Mouse (Mus musculus) urinary bladder, adult 18-20 months (tissue): ENCODE results near the gene Akr1c6.
"Not testable (repeated sequence)": the region's sequence is repeated elsewhere in the genome, so short reads cannot be mapped to it uniquely, and the experiment has no call there.

Source experiments
- DNase-seq, 2 experiments: peaks; one replicate each; pipeline ENCODE4 v3.0.0; 2022; ENCODE audit warnings: low spot score in 2 of 2, mixed read lengths in 2 of 2

Akr1c6 gene

DNA sequence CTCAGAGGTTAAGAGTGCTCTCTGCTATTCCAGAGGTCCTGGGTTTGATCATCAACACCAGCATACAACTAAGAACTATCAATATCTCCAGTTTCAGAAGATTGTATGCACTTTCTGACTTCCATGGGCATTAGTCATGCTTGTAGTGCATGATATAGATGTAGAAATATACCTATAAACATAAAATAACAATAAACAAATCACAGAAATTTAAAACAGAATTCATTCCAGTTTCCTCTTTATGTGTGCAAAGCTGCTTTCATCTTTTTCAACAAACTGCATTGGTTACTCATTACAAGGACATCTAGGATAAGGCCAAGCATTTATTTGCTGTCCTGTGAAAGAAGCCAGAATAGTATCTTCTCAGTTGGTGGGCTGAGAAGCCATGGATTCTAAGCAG lies at the start of gene Akr1c6:
TSS of gene Akr1c6 (plus strand) at position 301 of the 400 bp plus-strand sequence.
- no peak for DNase-seq

DNA sequence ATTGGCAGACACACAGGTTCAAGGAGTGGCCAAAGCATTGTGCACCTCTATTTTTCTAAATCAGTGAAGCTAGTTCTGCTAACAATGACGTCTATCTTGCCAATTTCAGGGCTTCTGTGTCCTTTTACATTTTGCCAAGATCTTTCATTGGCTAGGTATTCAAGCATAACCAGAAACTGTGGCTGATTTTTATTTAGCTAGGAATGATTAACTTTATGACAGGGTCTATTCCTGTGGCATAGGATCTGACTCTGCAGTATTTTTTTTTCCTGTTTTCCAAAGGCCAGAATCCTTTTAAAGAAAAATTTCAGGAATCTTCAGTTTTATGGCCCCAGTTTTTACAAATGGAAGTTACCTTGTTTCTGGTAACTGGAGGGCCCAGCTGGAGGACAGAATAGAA lies 49.2 kb upstream of the Akr1c6 start:
- DNase-seq = no peak

DNA sequence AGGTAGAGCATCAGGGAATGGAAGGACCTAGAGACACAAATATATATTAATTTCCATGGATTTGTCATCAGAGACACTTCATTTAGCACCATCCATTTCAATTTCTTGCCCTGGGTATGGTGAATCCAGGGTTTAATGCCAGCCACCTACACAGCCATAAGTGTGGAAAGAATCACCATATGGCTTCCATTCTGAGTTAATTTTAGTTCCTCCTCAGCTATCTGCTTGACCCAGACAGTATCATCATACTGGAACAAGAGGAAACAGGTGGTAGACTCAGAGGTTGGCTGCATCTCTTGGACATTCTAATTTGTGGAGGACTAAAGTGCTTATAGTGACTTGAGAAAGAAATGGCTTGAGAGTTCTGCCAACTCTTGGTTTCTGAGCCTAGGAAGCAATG lies 48.6 kb upstream of the Akr1c6 start:
- DNase-seq = no peak

DNA sequence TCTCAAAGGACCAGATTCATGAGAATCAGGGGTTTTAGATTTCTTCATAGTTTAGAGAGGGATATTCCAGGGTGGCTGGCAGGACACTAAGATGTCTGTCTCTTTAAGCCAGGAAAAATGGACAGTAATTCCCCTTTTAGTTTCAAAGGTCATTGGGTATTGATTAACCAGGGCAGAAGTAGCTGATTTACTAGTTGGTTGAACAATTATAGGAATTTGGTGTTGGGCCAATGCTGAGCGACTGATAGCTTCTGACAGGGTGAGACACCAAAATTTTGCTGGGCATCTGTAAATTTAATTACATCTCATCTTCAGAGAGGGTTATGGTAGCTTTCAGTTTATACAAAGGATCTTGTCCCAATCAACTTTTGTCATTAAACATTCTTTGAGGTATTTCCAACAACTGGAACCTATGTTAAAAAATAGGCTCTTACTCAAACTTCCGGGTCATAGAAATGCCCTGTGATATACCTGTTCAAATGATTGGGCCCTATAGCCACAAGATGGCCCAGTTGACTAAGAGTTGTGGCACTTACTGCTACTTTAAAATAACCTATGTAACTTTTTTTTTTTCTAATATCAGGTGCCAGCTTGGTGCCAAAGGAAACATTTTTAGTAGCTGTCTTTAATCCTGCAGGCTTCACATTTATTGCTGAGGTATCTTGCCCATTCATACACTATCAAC lies 45.2 kb upstream of the Akr1c6 start:
- DNase-seq = no peak

DNA sequence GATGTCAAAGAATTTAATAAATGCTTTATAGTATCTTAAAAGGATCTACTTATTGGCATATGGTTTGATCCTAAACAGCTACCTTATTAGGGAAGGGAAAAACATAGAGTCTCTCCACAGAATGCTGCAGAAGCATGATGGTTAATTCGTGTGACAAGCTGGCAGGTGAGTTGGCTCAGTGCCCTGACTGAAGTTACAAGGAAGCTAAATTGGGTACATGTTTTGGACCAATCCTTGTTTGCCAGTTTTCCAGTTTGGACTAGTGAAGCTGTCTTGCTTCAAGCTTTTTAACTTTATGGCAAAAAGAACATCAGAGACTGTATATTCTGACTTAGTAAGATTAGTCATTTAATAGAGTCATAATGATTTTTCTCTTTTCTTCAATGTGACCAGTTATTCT lies 33.7 kb upstream of the Akr1c6 start:
- DNase-seq = not testable (repeated sequence)

DNA sequence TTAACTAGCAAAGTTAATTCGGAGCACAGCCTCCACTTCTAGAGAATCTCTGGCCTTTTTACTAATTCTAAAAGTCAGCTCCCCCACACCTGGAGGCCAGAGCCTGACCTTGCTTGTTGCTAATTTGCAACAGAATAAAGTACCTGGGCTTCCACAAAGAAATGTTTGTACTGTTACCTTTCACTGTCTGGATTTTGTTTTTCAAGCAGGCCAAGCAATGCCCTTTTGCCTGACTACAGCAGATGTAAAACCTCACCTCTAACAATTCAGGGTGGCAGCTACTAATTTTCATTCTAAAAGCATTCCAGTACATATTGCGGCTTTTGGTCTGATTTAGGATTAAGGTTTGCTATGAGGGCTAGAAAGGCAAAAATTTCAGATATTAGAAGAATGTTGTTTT lies 33.3 kb upstream of the Akr1c6 start:
- no peak for DNase-seq

DNA sequence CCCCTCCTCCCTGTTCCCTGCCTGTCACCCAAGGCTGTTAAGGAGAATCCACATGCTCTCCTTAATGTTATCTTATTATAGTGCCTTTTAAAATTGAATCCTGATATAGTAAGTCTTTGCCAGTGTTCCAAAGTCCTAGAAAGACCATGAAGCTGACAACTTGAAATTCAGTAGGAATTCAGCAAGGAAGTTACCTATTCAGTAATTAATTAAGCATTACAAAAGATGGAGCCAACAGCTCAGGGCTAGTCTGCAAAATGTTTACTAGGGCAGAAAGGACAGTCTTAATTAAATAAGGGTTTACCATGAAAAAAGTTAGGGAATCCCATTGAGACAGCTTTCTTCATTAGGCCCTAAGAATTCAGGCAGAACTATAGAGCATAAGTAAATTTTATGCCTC lies 31.9 kb upstream of the Akr1c6 start:
- DNase-seq = no peak

DNA sequence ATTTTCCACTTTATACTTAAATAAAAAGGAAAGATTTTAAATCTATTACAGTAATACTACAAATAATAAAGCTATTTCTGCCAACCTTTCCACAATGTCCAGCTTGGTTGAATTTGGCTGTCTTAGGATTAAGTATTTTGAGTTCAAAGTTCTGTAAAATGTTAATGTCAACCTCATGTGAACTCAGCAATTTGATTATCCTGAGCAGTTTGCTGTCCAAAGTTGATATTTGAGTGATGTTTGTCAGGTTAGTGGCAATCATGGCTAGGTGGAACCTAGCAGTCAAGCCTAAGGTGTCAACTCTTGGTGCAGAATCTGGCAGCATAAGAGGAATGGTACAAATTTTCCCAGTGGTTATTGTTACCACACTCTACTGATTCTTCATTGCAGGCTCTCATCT lies 29.4 kb upstream of the Akr1c6 start:
- DNase-seq = no peak

DNA sequence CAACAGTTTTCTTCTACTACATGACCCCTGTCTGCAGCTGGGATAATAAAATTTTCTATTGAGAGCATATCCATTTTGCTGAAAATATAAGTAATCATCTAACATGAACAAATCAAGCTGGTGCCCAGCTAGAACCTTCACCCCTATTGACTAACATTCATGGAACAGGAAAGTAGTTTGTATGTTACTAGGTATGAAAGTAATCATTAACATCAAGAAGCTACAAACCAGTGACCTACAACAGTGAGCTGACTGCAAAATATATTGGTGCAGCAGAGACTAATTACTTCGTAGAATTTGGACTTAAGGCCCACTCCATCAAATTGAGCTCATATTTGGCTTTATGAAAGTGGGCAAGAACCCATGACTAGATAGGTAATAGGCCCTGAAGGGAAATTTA lies 27.3 kb upstream of the Akr1c6 start:
- no peak for DNase-seq

DNA sequence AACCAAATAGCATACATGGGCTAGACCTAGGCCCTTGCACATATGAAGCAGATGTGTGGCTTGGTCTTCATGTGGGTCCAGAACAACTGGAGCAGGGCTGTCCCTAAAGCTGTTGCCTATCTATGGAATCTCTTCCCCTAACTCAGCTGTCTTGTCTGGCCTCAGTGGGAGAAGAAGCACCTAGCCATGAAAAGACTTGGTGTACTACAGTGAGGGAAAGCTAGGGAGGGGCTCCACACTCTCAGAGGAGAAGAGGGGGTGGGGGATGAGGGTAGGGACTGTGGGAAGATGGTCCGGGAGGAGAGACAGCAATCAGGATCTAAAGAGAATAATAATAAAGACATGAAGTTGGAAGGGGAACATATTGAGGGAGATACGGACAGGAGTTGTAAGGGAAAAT lies 5.5 kb upstream of the Akr1c6 start:
- no peak for DNase-seq

DNA sequence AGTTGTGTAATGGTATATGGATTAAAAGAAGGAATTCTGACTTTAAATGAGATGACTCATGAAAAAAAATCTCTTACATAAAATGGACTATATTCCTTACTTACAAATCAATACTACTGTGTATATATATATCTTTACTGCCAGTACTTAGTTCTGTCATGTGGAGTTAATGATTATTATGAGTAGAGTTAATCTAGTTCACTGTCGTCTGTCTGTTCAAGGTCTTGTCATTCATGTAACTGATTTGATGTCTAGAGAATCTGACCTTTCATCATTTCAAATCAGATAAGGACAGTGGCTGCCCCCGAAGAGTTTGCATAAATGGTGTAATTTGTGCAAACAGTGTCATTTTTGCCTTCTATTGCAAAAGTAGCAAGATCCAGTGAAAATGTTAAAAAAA lies 5.1 kb upstream of the Akr1c6 start:
- no peak for DNase-seq

DNA sequence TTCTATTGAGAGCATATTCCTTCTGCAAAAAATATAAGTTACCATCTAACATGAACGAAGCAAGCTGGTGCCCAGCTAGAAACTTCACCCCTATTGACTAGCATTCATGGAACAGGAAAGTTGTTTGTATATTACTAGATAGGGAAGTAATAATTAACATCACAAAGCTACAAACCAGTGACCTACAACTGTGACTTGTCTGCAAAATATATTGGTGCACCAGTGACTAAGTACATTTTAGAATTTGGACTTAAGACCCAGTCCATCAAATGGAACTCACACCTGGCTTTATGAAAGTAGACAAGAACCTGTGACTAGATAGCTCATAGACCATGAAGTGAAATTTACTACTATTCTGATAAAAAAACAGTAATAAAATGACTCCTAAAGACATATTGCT lies 3.0 kb upstream of the Akr1c6 start:
- DNase-seq = no peak

DNA sequence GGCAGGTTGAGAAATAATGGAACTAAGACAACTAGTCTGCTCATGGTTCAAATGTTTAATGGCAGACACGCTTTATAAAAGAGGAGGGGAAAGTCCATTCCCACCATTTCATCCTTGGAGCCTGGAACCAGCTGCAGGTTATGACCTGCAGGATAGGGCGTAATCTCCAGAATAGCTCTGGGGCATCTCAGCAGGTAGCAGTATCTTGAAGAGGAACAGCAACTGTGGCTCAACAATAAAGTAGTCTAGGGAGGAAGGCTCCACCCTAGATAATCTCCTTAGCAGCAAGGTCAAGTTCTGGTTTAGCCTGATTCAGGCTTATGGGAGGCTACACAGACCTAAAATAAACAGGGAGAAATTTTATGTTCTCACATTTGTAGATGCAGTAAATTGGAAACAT lies 31.5 kb downstream of the Akr1c6 start:
- DNase-seq = no peak

DNA sequence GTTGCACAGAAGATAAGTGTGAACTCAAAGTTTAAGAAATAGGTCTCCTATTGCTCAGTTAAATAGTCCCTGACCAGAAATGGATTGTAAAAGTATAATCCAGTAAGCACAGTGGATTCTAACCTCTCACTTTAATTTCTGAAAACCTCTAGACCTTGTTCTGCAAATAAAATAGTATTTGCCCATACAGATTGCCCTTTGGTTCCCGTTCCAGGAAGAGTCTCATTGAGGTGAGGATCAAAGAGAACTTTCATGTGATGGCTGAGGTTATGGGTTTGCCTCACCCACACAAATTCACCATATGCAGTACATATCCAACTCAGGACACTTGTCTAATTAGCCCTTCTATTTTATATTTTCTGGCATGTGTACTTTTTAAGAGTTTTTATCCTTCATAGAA lies 33.8 kb downstream of the Akr1c6 start:
- DNase-seq = no peak
